Mouse (Mus musculus) MEL (cell line): Measurements from ENCODE around the gene Add1.

Experiments used
- CTCF ChIP-seq, 3 experiments: IDR thresholded peaks in 2 of 3; conservative IDR thresholded peaks in 1 of 3; 2 replicates each; pipeline ENCODE4 v1.5.1; 2011 to 2012; ENCODE audit warnings: low read length in 3 of 3, low read depth in 2 of 3, mild to moderate bottlenecking in 2 of 3, improper control_type of control experiment in 1 of 3, inconsistent platforms in 1 of 3, mixed read lengths in 1 of 3, moderate library complexity in 1 of 3; ENCODE audit not compliant: control insufficient read depth in 1 of 3, insufficient read depth in 1 of 3, poor library complexity in 1 of 3, severe bottlenecking in 1 of 3
- E2F4 ChIP-seq: IDR thresholded peaks from 2 replicates; pipeline ENCODE4 v1.6.1; 2011; ENCODE audit warnings: low read depth, low read length, improper control_type of control experiment, borderline replicate concordance
- EP300 ChIP-seq, 2 experiments: IDR thresholded peaks; 2 replicates each; pipeline ENCODE4 v1.6.1; 2011; ENCODE audit warnings: improper control_type of control experiment in 2 of 2, low read length in 2 of 2, low read depth in 1 of 2, mild to moderate bottlenecking in 1 of 2
- HCFC1 ChIP-seq: IDR thresholded peaks from 2 replicates; pipeline ENCODE4 v1.6.1; 2012; ENCODE audit warnings: low read depth, mild to moderate bottlenecking, inconsistent platforms, low read length, improper control_type of control experiment, moderate library complexity
- MAX ChIP-seq: IDR thresholded peaks from 2 replicates; pipeline ENCODE4 v1.6.1; 2011; ENCODE audit warnings: low read length, improper control_type of control experiment
- MAZ ChIP-seq: IDR thresholded peaks from 2 replicates; pipeline ENCODE4 v1.6.1; 2012; ENCODE audit warnings: low read depth, mild to moderate bottlenecking, inconsistent platforms, low read length, improper control_type of control experiment
- MYC ChIP-seq: IDR thresholded peaks from 2 replicates; pipeline ENCODE4 v1.6.1; 2011; ENCODE audit warnings: low read depth, mild to moderate bottlenecking, low read length, improper control_type of control experiment, moderate library complexity
- NELFE ChIP-seq: IDR thresholded peaks from 2 replicates; pipeline ENCODE4 v1.6.1; 2011; ENCODE audit warnings: low read depth, low read length, improper control_type of control experiment
- NRF1 ChIP-seq: IDR thresholded peaks from 2 replicates; pipeline ENCODE4 v1.6.1; 2014; ENCODE audit warnings: low read depth, mild to moderate bottlenecking, inconsistent platforms, low read length, improper control_type of control experiment, moderate library complexity; ENCODE audit not compliant: poor library complexity, insufficient read depth, severe bottlenecking
- POLR2A ChIP-seq, 2 experiments: IDR thresholded peaks; 2 replicates each; pipeline ENCODE4 v1.6.1; 2011 to 2012; ENCODE audit warnings: low read length in 2 of 2, mild to moderate bottlenecking in 2 of 2, control low read depth in 1 of 2, improper control_type of control experiment in 1 of 2, low read depth in 1 of 2, moderate library complexity in 1 of 2; ENCODE audit not compliant: control insufficient read depth in 1 of 2, insufficient read depth in 1 of 2, poor library complexity in 1 of 2
- RCOR1 ChIP-seq: IDR thresholded peaks from 2 replicates; pipeline ENCODE4 v1.6.1; 2012; ENCODE audit warnings: low read depth, mild to moderate bottlenecking, inconsistent platforms, low read length, improper control_type of control experiment
- TAL1 ChIP-seq: IDR thresholded peaks from 2 replicates; pipeline ENCODE4 v1.6.1; 2012; ENCODE audit warnings: mild to moderate bottlenecking, inconsistent platforms, low read length, moderate library complexity, mixed read lengths
- USF1 ChIP-seq: IDR thresholded peaks from 2 replicates; pipeline ENCODE4 v1.6.1; 2014; ENCODE audit warnings: low read depth, mild to moderate bottlenecking, inconsistent platforms, low read length, improper control_type of control experiment, moderate library complexity
- ZNF384 ChIP-seq: IDR thresholded peaks from 2 replicates; pipeline ENCODE4 v1.6.1; 2012; ENCODE audit warnings: low read depth, mild to moderate bottlenecking, inconsistent platforms, low read length, improper control_type of control experiment

DNA sequence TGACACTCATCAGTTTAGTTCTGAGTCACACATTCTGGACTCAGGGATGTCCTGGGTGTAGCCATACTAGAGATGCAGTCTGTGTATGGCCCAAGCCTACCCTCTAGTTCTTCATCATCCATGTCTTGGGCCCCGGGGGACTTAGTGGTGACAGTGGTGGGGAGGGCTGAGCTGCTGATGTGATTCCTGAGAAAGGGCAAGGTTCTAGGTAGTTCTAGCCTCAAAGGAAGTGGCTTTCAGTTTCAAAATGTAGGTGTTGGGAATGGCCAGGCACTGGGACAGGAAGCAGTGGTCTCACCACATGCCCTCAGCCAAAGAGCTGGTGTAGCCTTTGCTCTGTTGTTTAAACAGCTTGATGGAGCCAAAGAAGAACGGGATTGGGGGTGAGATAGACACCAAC is 34.3 kb upstream of the Add1 start:
- no peak for TF ChIP-seq POLR2A (IDR thresholded peaks at IDR 0.05; ENCODE audit: control insufficient read depth in 1 of 2, insufficient read depth in 1 of 2, low read depth in 1 of 2, low read length in 2 of 2, poor library complexity in 1 of 2)
- no peak for TF ChIP-seq MAX
- TF ChIP-seq CTCF (IDR thresholded peaks at IDR 0.05 in 2 of 3, conservative IDR thresholded peaks at IDR 0.05 in 1 of 3; ENCODE audit: control insufficient read depth in 1 of 3, insufficient read depth in 1 of 3, low read depth in 2 of 3, low read length in 3 of 3, poor library complexity in 1 of 3, severe bottlenecking in 1 of 3), result no peak
- no peak for TF ChIP-seq TAL1
- no peak for TF ChIP-seq USF1
- TF ChIP-seq MYC, result no peak
- TF ChIP-seq RCOR1, result no peak
- no peak for TF ChIP-seq HCFC1
- TF ChIP-seq ZNF384, result no peak
- no peak for TF ChIP-seq EP300 (IDR thresholded peaks at IDR 0.05; ENCODE audit: low read depth in 1 of 2, low read length in 2 of 2)
- TF ChIP-seq MAZ, result no peak
- no peak for TF ChIP-seq NELFE
- no peak for TF ChIP-seq NRF1
- TF ChIP-seq E2F4, result no peak
